Mouse (Mus musculus) lung, postnatal 0 days (tissue): Measurements from ENCODE around the gene Ciz1.

Experiments used
- CTCF ChIP-seq: IDR thresholded peaks from 2 replicates; pipeline ENCODE4 v1.5.1; 2016; ENCODE audit warnings: antibody characterized with exemption, mild to moderate bottlenecking
- EP300 ChIP-seq: IDR thresholded peaks from 2 replicates; pipeline ENCODE4 v1.6.1; 2016; ENCODE audit warnings: antibody characterized with exemption, mild to moderate bottlenecking, control low read depth

- no peak for TF ChIP-seq CTCF
- no peak for TF ChIP-seq EP300
Observed at GRCm38 (mm10) chr2:32305668-32306067, 46.5 kb upstream of the Ciz1 start.
